Mouse (Mus musculus) embryonic fibroblast, embryonic 13.5 days (primary cell): ENCODE measurements around the gene 4931409K22Rik.

Experiments
- CTCF ChIP-seq: IDR thresholded peaks from 2 replicates; pipeline ENCODE4 v1.5.1; 2011; ENCODE audit warnings: mild to moderate bottlenecking, control low read depth, low read length, moderate library complexity, borderline replicate concordance; ENCODE audit not compliant: insufficient read depth
- POLR2A ChIP-seq: IDR thresholded peaks from 2 replicates; pipeline ENCODE4 v1.6.1; 2011; ENCODE audit warnings: low read depth, mild to moderate bottlenecking, control low read depth, low read length, moderate library complexity

- no peak for TF ChIP-seq CTCF
- TF ChIP-seq POLR2A, result peak; percentile 3; the same call in 1 of the 2 replicates
Measured at GRCm38 (mm10) chr5:24592471-24593160, 36.0 kb upstream of the 4931409K22Rik start.
